Mouse (Mus musculus): ENCODE data around the gene Cdkn2aip. TPM values are rescaled to one million over a fixed set of nuclear protein-coding genes. Genes with fewer than 3 reads are reported as not detected.

Cdkn2aip gene
- total and polyA plus RNA-seq, 3 experiments: 13.5 to 101 (median 14.1) TPM

- H3K27me3 ChIP-seq (ENCODE audit: control insufficient read depth in 1 of 2, insufficient read depth in 2 of 2, low read length in 2 of 2): 0 out of 4 replicates have a peak, but pooled peaks cover 0 to 1% of the 10 kb centered on the region in 2 experiments
- H3K9me3 ChIP-seq (replicated peaks; ENCODE audit: insufficient read depth, low read length): no peaks in the 10 kb centered on the region
- no peaks in the 10 kb centered on the region for H3K36me3 ChIP-seq (ENCODE audit: control insufficient read depth in 1 of 2, insufficient read depth in 2 of 2, low read length in 2 of 2)
- no peak overlapping the region for H3K9ac ChIP-seq (ENCODE audit: control insufficient read depth, low read depth, low read length, poor library complexity, severe bottlenecking)
- no peak overlapping the region for H3K4me3 ChIP-seq (ENCODE audit: control insufficient read depth in 1 of 2, insufficient read depth in 1 of 2, low read depth in 2 of 2, low read length in 2 of 2)
- TF ChIP-seq MXI1 (IDR thresholded peaks at IDR 0.05; ENCODE audit: low read depth, low read length) (no peak), MYB (IDR thresholded peaks at IDR 0.05; ENCODE audit: low read depth, low read length) (no peak), RAD21 (IDR thresholded peaks at IDR 0.05; ENCODE audit: low read depth, low read length) (no peak), BHLHE40 (IDR thresholded peaks at IDR 0.05; ENCODE audit: borderline replicate concordance, low read depth, low read length) (no peak)
- no peak for DNase-seq (ENCODE audit: low read depth, low spot score)
- no peaks in the 10 kb centered on the region for H3K4me1 ChIP-seq (ENCODE audit: control insufficient read depth in 1 of 2, insufficient read depth in 2 of 2, low read length in 2 of 2)
- no peak overlapping the region for H3K27ac ChIP-seq (ENCODE audit: control insufficient read depth, low read depth, low read length)
- H3K79me2 ChIP-seq (ENCODE audit: control insufficient read depth, insufficient read depth, low read length, poor library complexity): no peaks in the 10 kb centered on the region
Observed at GRCm38 (mm10) chr8:47721609-47722008, 7.9 kb upstream of the Cdkn2aip start.

- H3K36me3 ChIP-seq (ENCODE audit: control insufficient read depth in 1 of 2, insufficient read depth in 2 of 2, low read length in 2 of 2): peaks cover 0 to 2% of the 10 kb centered on the region in 2 experiments; a peak in 2 of 4 replicates
- H3K4me3 ChIP-seq (ENCODE audit: control insufficient read depth in 1 of 2, insufficient read depth in 1 of 2, low read depth in 2 of 2, low read length in 2 of 2): no peak overlapping the region
- H3K9me3 ChIP-seq (replicated peaks; ENCODE audit: insufficient read depth, low read length): no peaks in the 10 kb centered on the region
- H3K79me2 ChIP-seq (ENCODE audit: control insufficient read depth, insufficient read depth, low read length, poor library complexity): peaks cover 3% of the 10 kb centered on the region; the same call in 1 of the 2 replicates
- no peak overlapping the region for H3K27ac ChIP-seq (ENCODE audit: control insufficient read depth, low read depth, low read length)
- peak; percentile 44 for TF ChIP-seq ZNF384 (IDR thresholded peaks at IDR 0.05; ENCODE audit: low read depth, low read length)
- no peak for TF ChIP-seq ZKSCAN1 (IDR thresholded peaks at IDR 0.05; ENCODE audit: low read depth, low read length)
- 0 out of 4 replicates have a peak, but pooled peaks cover 0 to 1% of the 10 kb centered on the region in 2 experiments for H3K27me3 ChIP-seq (ENCODE audit: control insufficient read depth in 1 of 2, insufficient read depth in 2 of 2, low read length in 2 of 2)
- DNase-seq (ENCODE audit: low read depth, low spot score): no peak
- H3K9ac ChIP-seq (ENCODE audit: control insufficient read depth, low read depth, low read length, poor library complexity, severe bottlenecking): no peak overlapping the region
- H3K4me1 ChIP-seq (ENCODE audit: control insufficient read depth in 1 of 2, insufficient read depth in 2 of 2, low read length in 2 of 2): peaks cover 0 to 4% of the 10 kb centered on the region in 2 experiments; a peak in 2 of 4 replicates
Observed at GRCm38 (mm10) chr8:47718641-47719040, 4.9 kb upstream of the Cdkn2aip start.

- no peak for TF ChIP-seq EP300 (IDR thresholded peaks at IDR 0.05; ENCODE audit: low read depth in 1 of 2, low read length in 2 of 2)
- TF ChIP-seq SIN3A (IDR thresholded peaks at IDR 0.05; ENCODE audit: low read length): 0 out of 2 replicates have a peak, but pooled peaks have one; percentile 21
- TF ChIP-seq MAX (IDR thresholded peaks at IDR 0.05; ENCODE audit: low read length): peak; percentile 51; the same call in 1 of the 2 replicates
- TF ChIP-seq CHD1 (IDR thresholded peaks at IDR 0.05; ENCODE audit: low read depth, low read length): no peak
- no peak for TF ChIP-seq GATA1 (IDR thresholded peaks at IDR 0.05; ENCODE audit: low read depth, low read length)
- Histone ChIP-seq H3K9me3 (replicated peaks; ENCODE audit: insufficient read depth, low read length) (no peaks in the 10 kb centered on the region), H3K9ac (ENCODE audit: control insufficient read depth, low read depth, low read length, poor library complexity, severe bottlenecking) (peak overlapping the region; percentile 84), H3K4me3 (ENCODE audit: control insufficient read depth in 1 of 2, insufficient read depth in 1 of 2, low read depth in 2 of 2, low read length in 2 of 2) (peak overlapping the region; percentile 62 to 94), H3K27me3 (ENCODE audit: control insufficient read depth in 1 of 2, insufficient read depth in 2 of 2, low read length in 2 of 2) (no peaks in the 10 kb centered on the region), H3K36me3 (ENCODE audit: control insufficient read depth in 1 of 2, insufficient read depth in 2 of 2, low read length in 2 of 2) (peaks cover 0 to 8% of the 10 kb centered on the region in 2 experiments), H3K79me2 (ENCODE audit: control insufficient read depth, insufficient read depth, low read length, poor library complexity) (peaks cover 23% of the 10 kb centered on the region), H3K4me1 (ENCODE audit: control insufficient read depth in 1 of 2, insufficient read depth in 2 of 2, low read length in 2 of 2) (peaks cover 0 to 4% of the 10 kb centered on the region in 2 experiments; a peak in 2 of 4 replicates), H3K27ac (ENCODE audit: control insufficient read depth, low read depth, low read length) (peak overlapping the region; percentile 63)
- DNase-seq (ENCODE audit: low read depth, low spot score): peak; percentile 65
Observed at GRCm38 (mm10) chr8:47713171-47713663, 515 bp downstream of the Cdkn2aip start.
